Mouse (Mus musculus) MEL (cell line): ENCODE measurements around the gene Surf4. TPM values are rescaled to one million over a fixed set of nuclear protein-coding genes. Genes with fewer than 3 reads are reported as not detected.
A peak's percentile ranks its signal among the peaks of the same experiment; 100 is the strongest.

Experiments
- DNase-seq: peaks from one replicate; pipeline ENCODE4 v3.0.0; 2011; ENCODE audit warnings: low read depth, low spot score
- H3K27ac ChIP-seq: 2 replicates; pipeline ENCODE4 v1.5.1; 2012; ENCODE audit warnings: low read depth, mild to moderate bottlenecking, control low read depth, low read length, moderate library complexity; ENCODE audit not compliant: control insufficient read depth
- H3K27me3 ChIP-seq, 2 experiments: fragments of 150-350 bp in 1 of 2; sonication (generic) in 1 of 2; 2 replicates each; pipeline ENCODE4 v1.6.1; 2012; ENCODE audit warnings: low read length in 2 of 2, mild to moderate bottlenecking in 2 of 2, improper control_type of control experiment in 1 of 2, moderate library complexity in 1 of 2; ENCODE audit not compliant: insufficient read depth in 2 of 2, control insufficient read depth in 1 of 2
- H3K36me3 ChIP-seq, 2 experiments: 2 replicates each; pipeline ENCODE4 v1.6.1; 2012 to 2014; ENCODE audit warnings: low read length in 2 of 2, improper control_type of control experiment in 1 of 2, inconsistent platforms in 1 of 2, mild to moderate bottlenecking in 1 of 2; ENCODE audit not compliant: insufficient read depth in 2 of 2, control insufficient read depth in 1 of 2
- H3K4me1 ChIP-seq, 2 experiments: fragments of 150-350 bp in 1 of 2; sonication (generic) in 1 of 2; 2 replicates each; pipeline ENCODE4 v1.6.1; 2012; ENCODE audit warnings: low read length in 2 of 2, improper control_type of control experiment in 1 of 2, mild to moderate bottlenecking in 1 of 2; ENCODE audit not compliant: insufficient read depth in 2 of 2, control insufficient read depth in 1 of 2
- H3K4me3 ChIP-seq, 2 experiments: fragments of 150-350 bp in 1 of 2; sonication (generic) in 1 of 2; 2 replicates each; pipeline ENCODE4 v1.5.1; 2012; ENCODE audit warnings: low read depth in 2 of 2, low read length in 2 of 2, mild to moderate bottlenecking in 2 of 2, moderate library complexity in 2 of 2, control low read depth in 1 of 2, improper control_type of control experiment in 1 of 2; ENCODE audit not compliant: control insufficient read depth in 1 of 2, insufficient read depth in 1 of 2
- H3K79me2 ChIP-seq: 2 replicates; pipeline ENCODE4 v1.6.1; 2012; ENCODE audit warnings: mild to moderate bottlenecking, low read length, moderate library complexity; ENCODE audit not compliant: control insufficient read depth, poor library complexity, insufficient read depth
- H3K9ac ChIP-seq: 2 replicates; pipeline ENCODE4 v1.6.1; 2012; ENCODE audit warnings: low read depth, mild to moderate bottlenecking, control low read depth, low read length, moderate library complexity; ENCODE audit not compliant: control insufficient read depth, poor library complexity, severe bottlenecking
- H3K9me3 ChIP-seq: fragments of 150-350 bp; sonication (generic); replicated peaks from 2 replicates; pipeline ENCODE4 v1.6.1; 2012; ENCODE audit warnings: mild to moderate bottlenecking, low read length, improper control_type of control experiment, moderate library complexity; ENCODE audit not compliant: insufficient read depth
- CTCF ChIP-seq, 3 experiments: IDR thresholded peaks in 2 of 3; conservative IDR thresholded peaks in 1 of 3; 2 replicates each; pipeline ENCODE4 v1.5.1; 2011 to 2012; ENCODE audit warnings: low read length in 3 of 3, low read depth in 2 of 3, mild to moderate bottlenecking in 2 of 3, improper control_type of control experiment in 1 of 3, inconsistent platforms in 1 of 3, mixed read lengths in 1 of 3, moderate library complexity in 1 of 3; ENCODE audit not compliant: control insufficient read depth in 1 of 3, insufficient read depth in 1 of 3, poor library complexity in 1 of 3, severe bottlenecking in 1 of 3
- EP300 ChIP-seq, 2 experiments: IDR thresholded peaks; 2 replicates each; pipeline ENCODE4 v1.6.1; 2011; ENCODE audit warnings: improper control_type of control experiment in 2 of 2, low read length in 2 of 2, low read depth in 1 of 2, mild to moderate bottlenecking in 1 of 2
- JUND ChIP-seq: IDR thresholded peaks from 2 replicates; pipeline ENCODE4 v1.6.1; 2011; ENCODE audit warnings: low read depth, mild to moderate bottlenecking, improper control_type of control experiment, low read length
- KAT2A ChIP-seq: conservative IDR thresholded peaks from 2 replicates; pipeline ENCODE4 v1.6.1; 2012; ENCODE audit warnings: low read depth, low read length, improper control_type of control experiment, inconsistent platforms
- MAX ChIP-seq: IDR thresholded peaks from 2 replicates; pipeline ENCODE4 v1.6.1; 2011; ENCODE audit warnings: low read length, improper control_type of control experiment
- MEF2A ChIP-seq: IDR thresholded peaks from 2 replicates; pipeline ENCODE4 v1.6.1; 2014; ENCODE audit warnings: low read depth, mild to moderate bottlenecking, inconsistent platforms, low read length, improper control_type of control experiment; ENCODE audit not compliant: poor library complexity, insufficient replicate concordance, severe bottlenecking; ENCODE audit errors: extremely low read depth
- MXI1 ChIP-seq: IDR thresholded peaks from 2 replicates; pipeline ENCODE4 v1.6.1; 2011; ENCODE audit warnings: mild to moderate bottlenecking, low read depth, low read length, improper control_type of control experiment
- MYB ChIP-seq: IDR thresholded peaks from 2 replicates; pipeline ENCODE4 v1.6.1; 2011; ENCODE audit warnings: mild to moderate bottlenecking, low read depth, low read length, improper control_type of control experiment
- MYC ChIP-seq: IDR thresholded peaks from 2 replicates; pipeline ENCODE4 v1.6.1; 2011; ENCODE audit warnings: low read depth, mild to moderate bottlenecking, low read length, improper control_type of control experiment, moderate library complexity
- NRF1 ChIP-seq: IDR thresholded peaks from 2 replicates; pipeline ENCODE4 v1.6.1; 2014; ENCODE audit warnings: low read depth, mild to moderate bottlenecking, inconsistent platforms, low read length, improper control_type of control experiment, moderate library complexity; ENCODE audit not compliant: poor library complexity, insufficient read depth, severe bottlenecking
- RAD21 ChIP-seq: IDR thresholded peaks from 2 replicates; pipeline ENCODE4 v1.6.1; 2011; ENCODE audit warnings: mild to moderate bottlenecking, low read depth, low read length, improper control_type of control experiment
- RCOR1 ChIP-seq: IDR thresholded peaks from 2 replicates; pipeline ENCODE4 v1.6.1; 2012; ENCODE audit warnings: low read depth, mild to moderate bottlenecking, inconsistent platforms, low read length, improper control_type of control experiment
- SIN3A ChIP-seq: IDR thresholded peaks from 2 replicates; pipeline ENCODE4 v1.6.1; 2012; ENCODE audit warnings: low read length, improper control_type of control experiment, inconsistent platforms
- SMC3 ChIP-seq: IDR thresholded peaks from 2 replicates; pipeline ENCODE4 v1.6.1; 2011; ENCODE audit warnings: low read depth, low read length, improper control_type of control experiment
- TBP ChIP-seq: IDR thresholded peaks from 2 replicates; pipeline ENCODE4 v1.8.0; 2011; ENCODE audit warnings: low read depth, low read length, improper control_type of control experiment
- TCF12 ChIP-seq: IDR thresholded peaks from 2 replicates; pipeline ENCODE4 v1.6.1; 2014; ENCODE audit warnings: low read depth, mild to moderate bottlenecking, inconsistent platforms, low read length, improper control_type of control experiment, moderate library complexity
- UBTF ChIP-seq: IDR thresholded peaks from 2 replicates; pipeline ENCODE4 v1.6.1; 2012; ENCODE audit warnings: low read depth, mild to moderate bottlenecking, inconsistent platforms, low read length, improper control_type of control experiment, moderate library complexity, borderline replicate concordance; ENCODE audit not compliant: insufficient read depth
- USF2 ChIP-seq, 2 experiments: IDR thresholded peaks; 2 replicates each; pipeline ENCODE4 v1.6.1; 2011 to 2012; ENCODE audit warnings: improper control_type of control experiment in 2 of 2, low read length in 2 of 2, borderline replicate concordance in 1 of 2, inconsistent platforms in 1 of 2, low read depth in 1 of 2, mild to moderate bottlenecking in 1 of 2; ENCODE audit not compliant: insufficient read depth in 1 of 2
- ZC3H11A ChIP-seq: IDR thresholded peaks from 2 replicates; pipeline ENCODE4 v1.6.1; 2012; ENCODE audit warnings: low read depth, mild to moderate bottlenecking, inconsistent platforms, low read length, improper control_type of control experiment
- ZKSCAN1 ChIP-seq: IDR thresholded peaks from 2 replicates; pipeline ENCODE4 v1.6.1; 2012; ENCODE audit warnings: low read depth, mild to moderate bottlenecking, inconsistent platforms, low read length, improper control_type of control experiment, moderate library complexity
- polyA plus RNA-seq, 2 experiments: library from polyadenylated mRNA; stranded (reverse) in 1 of 2; unstranded in 1 of 2; fragments of >175 nt in 1 of 2; fragments of >200 nt in 1 of 2; gene quantifications; 2 replicates each; pipeline versions ENCODE4 v1.2.1 to v1.2.4; 2012; ENCODE audit warnings: low replicate concordance in 2 of 2, low read depth in 1 of 2; ENCODE audit not compliant: insufficient read length in 2 of 2, insufficient read depth in 1 of 2, missing spikeins in 1 of 2
- total RNA-seq: library from RNA; depleted of rRNA; stranded (reverse); fragments of 300-350 nt; gene quantifications from 2 replicates; pipeline ENCODE4 v1.2.3, GENCODE M21; 2012

The Surf4 gene
- total and polyA plus RNA-seq, 3 experiments, result 152 to 252 TPM; not detected in 1

DNA sequence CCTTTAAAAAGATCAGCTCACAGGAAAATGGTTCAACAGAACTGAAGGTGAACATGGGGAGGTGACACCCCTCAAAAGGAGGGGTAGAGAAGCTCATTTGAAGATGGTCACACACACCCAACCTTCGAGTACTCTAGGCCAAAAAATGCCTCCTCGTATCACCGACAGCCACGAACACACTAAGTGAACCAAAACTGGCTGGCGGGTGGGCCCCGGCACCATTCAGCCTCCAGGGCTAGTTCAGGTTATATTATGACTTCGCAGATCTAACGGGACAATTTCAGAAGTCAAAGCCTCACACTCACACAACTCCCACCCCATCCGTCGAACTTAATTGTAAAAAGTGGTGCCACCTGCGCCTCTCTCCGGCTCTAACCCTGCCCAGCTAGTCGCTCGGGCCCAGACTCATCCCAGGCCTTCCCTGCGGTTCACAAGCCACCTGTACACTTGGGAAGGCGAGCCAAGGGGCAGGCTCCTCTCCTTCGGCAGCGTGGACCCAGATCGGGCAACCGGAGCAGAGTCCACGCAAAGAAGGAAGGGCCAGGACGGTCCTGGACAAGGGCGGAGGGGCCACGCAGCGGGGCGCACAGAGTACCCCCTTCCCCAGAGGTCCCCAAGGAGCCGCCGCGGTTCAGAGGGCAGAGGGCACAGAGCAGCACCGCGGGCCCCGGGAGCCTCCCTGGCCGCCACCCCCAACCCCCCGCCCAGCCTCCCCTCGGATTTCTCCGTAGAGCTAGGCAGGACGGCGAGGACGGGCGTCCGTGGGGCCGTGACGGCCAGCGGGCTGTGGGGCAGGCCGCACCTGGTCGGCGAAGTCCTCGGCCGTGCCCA, 1.0 kb downstream of the Surf4 start:
- peak; percentile 59 for DNase-seq
- H3K36me3 ChIP-seq, result peaks cover 5 to 38% of the 10 kb centered on the region in 2 experiments; a peak in 3 of 4 replicates
- no peaks in the 10 kb centered on the region for H3K9me3 ChIP-seq
- H3K4me3 ChIP-seq, result peak overlapping the region; percentile 73 to 99
- TF ChIP-seq UBTF, result no peak
- TF ChIP-seq NRF1, result 0 out of 2 replicates have a peak, but pooled peaks have one; percentile 16
- 0 out of 2 replicates have a peak, but pooled peaks have one; percentile 54 for TF ChIP-seq SIN3A
- peak; percentile 37; the same call in 1 of the 2 replicates for TF ChIP-seq MXI1
- peaks cover 53% of the 10 kb centered on the region for H3K79me2 ChIP-seq
- peak overlapping the region; percentile 56 for H3K27ac ChIP-seq
- H3K4me1 ChIP-seq, result peaks cover 19 to 46% of the 10 kb centered on the region in 2 experiments
- peak overlapping the region; percentile 94 for H3K9ac ChIP-seq
- no peaks in the 10 kb centered on the region for H3K27me3 ChIP-seq

DNA sequence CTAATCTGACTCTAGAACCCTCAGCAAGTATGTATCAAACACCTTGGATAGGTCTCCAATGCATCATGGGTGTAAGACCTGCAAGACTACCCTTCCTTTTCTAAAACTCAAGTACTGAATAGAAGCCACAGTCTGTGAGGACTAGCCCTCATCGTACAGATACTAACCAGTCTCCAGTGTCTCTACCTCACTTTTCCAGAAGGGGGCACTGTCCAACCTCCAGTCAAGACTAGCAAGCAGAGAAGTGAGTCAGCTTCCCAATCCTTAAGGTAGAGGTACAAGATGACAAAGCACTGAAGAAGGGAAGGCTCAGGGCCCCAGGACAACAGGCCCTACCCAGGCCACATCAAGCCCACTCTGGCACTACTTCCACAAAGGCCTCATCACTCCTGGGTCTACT, 3.3 kb downstream of the Surf4 start:
- Histone ChIP-seq H3K36me3 (peaks cover 8 to 31% of the 10 kb centered on the region in 2 experiments; a peak in 3 of 4 replicates), H3K4me1 (peaks cover 14 to 38% of the 10 kb centered on the region in 2 experiments)
- peak; percentile 88 for DNase-seq

More for the DNA sequence above, 3.3 kb downstream of the Surf4 start:
- H3K4me3 ChIP-seq, result no peak overlapping the region
- H3K27ac ChIP-seq, result peak overlapping the region; percentile 11; the same call in 1 of the 2 replicates
- no peak overlapping the region for H3K9ac ChIP-seq
- TF ChIP-seq RCOR1 (no peak), JUND (peak; percentile 74; the same call in 1 of the 2 replicates), MYC (no peak), NRF1 (no peak), TCF12 (0 out of 2 replicates have a peak, but pooled peaks have one; percentile 9), MAX (no peak), EP300 (IDR thresholded peaks at IDR 0.05; ENCODE audit: low read depth in 1 of 2, low read length in 2 of 2) (no peak), SMC3 (peak; percentile 65), SIN3A (peak; percentile 53), TBP (no peak), USF2 (IDR thresholded peaks at IDR 0.05; ENCODE audit: borderline replicate concordance in 1 of 2, insufficient read depth in 1 of 2, low read depth in 1 of 2, low read length in 2 of 2) (no peak), RAD21 (peak; percentile 66), CTCF (IDR thresholded peaks at IDR 0.05 in 2 of 3, conservative IDR thresholded peaks at IDR 0.05 in 1 of 3; ENCODE audit: control insufficient read depth in 1 of 3, insufficient read depth in 1 of 3, low read depth in 2 of 3, low read length in 3 of 3, poor library complexity in 1 of 3, severe bottlenecking in 1 of 3) (peak; percentile 57 to 84 (median 78)), KAT2A (no peak), ZC3H11A (0 out of 2 replicates have a peak, but pooled peaks have one; percentile 46), MEF2A (no peak), ZKSCAN1 (no peak), MYB (no peak)
- no peaks in the 10 kb centered on the region for H3K9me3 ChIP-seq
- peaks cover 57% of the 10 kb centered on the region for H3K79me2 ChIP-seq
- no peaks in the 10 kb centered on the region for H3K27me3 ChIP-seq
